Mouse (Mus musculus) stomach, embryonic 14.5 days (tissue): ENCODE data around the gene 1600012H06Rik. TPM values are rescaled to one million over a fixed set of nuclear protein-coding genes. Genes with fewer than 3 reads are reported as not detected.
A peak's percentile ranks its signal among the peaks of the same experiment; 100 is the strongest.
"Not testable (repeated sequence)": the region's sequence is repeated elsewhere in the genome, so short reads cannot be mapped to it uniquely, and the experiment has no call there.

Source experiments
- ATAC-seq: fragments of 200-750 bp; cut with Nextera tagmentation; 2 replicates; pipeline ENCODE4 v1.8.0; 2017; ENCODE audit warnings: low read depth, moderate TSS enrichment; ENCODE audit not compliant: insufficient number of reproducible peaks, insufficient read depth, low FRiP score
- H3K27ac ChIP-seq: fragments of 300-500 bp; sonication (generic); 2 replicates; pipeline ENCODE4 v1.5.1; 2014; ENCODE audit warnings: mild to moderate bottlenecking, low read length, moderate library complexity, mixed read lengths
- H3K27me3 ChIP-seq: fragments of 300-500 bp; sonication (generic); 2 replicates; pipeline ENCODE4 v1.6.1; 2014; ENCODE audit warnings: low read length, control low read depth, mixed read lengths; ENCODE audit not compliant: control insufficient read depth, insufficient read depth
- H3K36me3 ChIP-seq: fragments of 300-500 bp; sonication (generic); 2 replicates; pipeline ENCODE4 v1.6.1; 2014; ENCODE audit warnings: mild to moderate bottlenecking, control low read depth, low read length, moderate library complexity, mixed read lengths; ENCODE audit not compliant: control insufficient read depth, insufficient read depth
- H3K4me1 ChIP-seq: fragments of 300-500 bp; sonication (generic); 2 replicates; pipeline ENCODE4 v1.6.1; 2014; ENCODE audit warnings: low read length, control low read depth, mixed read lengths; ENCODE audit not compliant: control insufficient read depth, insufficient read depth
- H3K4me2 ChIP-seq: fragments of 300-500 bp; sonication (generic); replicated peaks from 2 replicates; pipeline ENCODE4 v1.6.1; 2014; ENCODE audit warnings: low read depth, low read length, control low read depth
- H3K4me3 ChIP-seq: fragments of 300-500 bp; sonication (generic); 2 replicates; pipeline ENCODE4 v1.5.1; 2014; ENCODE audit warnings: low read depth, low read length, control low read depth
- H3K9ac ChIP-seq: fragments of 300-500 bp; sonication (generic); replicated peaks from 2 replicates; pipeline ENCODE4 v1.6.1; 2014; ENCODE audit warnings: low read depth, mild to moderate bottlenecking, control low read depth, low read length, moderate library complexity, mixed read lengths
- H3K9me3 ChIP-seq: fragments of 300-500 bp; sonication (generic); 2 replicates; pipeline ENCODE4 v1.6.1; 2016; ENCODE audit warnings: low read depth, low read length, control low read depth; ENCODE audit not compliant: control insufficient read depth
- WGBS: fragments of 180-500 bp; shearing (Covaris S2); extraction: QIAGEN DNeasy Blood & Tissue Kit; methylation state at CpG from one replicate; pipeline ENCODE4 v1.1.7; 2014; 5-methylcytosine and 5-hydroxymethylcytosine counted together
- polyA plus RNA-seq: library from polyadenylated mRNA; unstranded; fragments of >200 nt; fragmentation: Nextera tagmentation; extraction: Ambion mirVana; gene quantifications from 2 replicates; pipeline ENCODE4 v1.2.1, GENCODE M21; 2014

Gene 1600012H06Rik
- polyA plus RNA-seq = 35.5 and 40.5 TPM in 2 replicates

DNA sequence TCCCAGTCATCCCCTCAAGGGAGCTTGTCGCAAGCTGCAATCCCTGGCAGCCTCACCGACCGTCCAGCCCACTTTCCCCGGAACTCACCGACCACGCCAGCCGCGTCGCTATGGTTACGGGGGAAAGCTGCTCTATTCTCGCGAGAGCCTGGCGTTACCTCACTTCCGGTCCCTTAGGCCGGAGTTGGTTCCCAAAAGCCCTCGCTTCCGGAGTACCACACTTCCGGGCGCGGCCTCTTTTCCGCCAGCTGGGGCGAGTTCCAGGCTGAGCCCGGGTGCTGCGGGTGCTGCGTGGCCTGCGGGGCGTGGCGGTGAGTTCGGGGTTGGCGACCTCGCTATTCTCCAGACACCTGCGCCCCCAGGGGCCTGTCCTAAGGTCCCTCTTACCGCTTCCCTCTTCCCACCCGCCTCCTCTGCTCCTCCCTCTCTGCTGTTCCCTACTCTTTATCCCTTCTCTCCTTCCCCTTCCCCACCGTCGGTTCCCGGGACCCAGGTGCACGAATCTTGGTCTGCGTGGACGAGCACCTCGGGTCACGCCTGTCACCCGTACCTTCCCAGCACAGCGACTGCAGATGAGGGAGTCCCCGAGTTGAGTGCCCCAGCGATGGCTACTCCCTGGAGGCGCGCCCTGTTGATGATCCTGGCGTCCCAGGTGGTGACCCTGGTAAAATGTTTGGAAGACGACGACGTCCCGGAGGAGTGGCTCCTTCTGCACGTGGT, at the start of gene 1600012H06Rik, which contains the start of gene Wdr27:
1600012H06Rik (plus strand) TSS at position 176 of the 720 bp plus-strand sequence.
Wdr27 (minus strand) TSS at position 150 of the 720 bp plus-strand sequence.
- WGBS = under 1% methylated on average over 54 of the region's 54 CpGs

DNA sequence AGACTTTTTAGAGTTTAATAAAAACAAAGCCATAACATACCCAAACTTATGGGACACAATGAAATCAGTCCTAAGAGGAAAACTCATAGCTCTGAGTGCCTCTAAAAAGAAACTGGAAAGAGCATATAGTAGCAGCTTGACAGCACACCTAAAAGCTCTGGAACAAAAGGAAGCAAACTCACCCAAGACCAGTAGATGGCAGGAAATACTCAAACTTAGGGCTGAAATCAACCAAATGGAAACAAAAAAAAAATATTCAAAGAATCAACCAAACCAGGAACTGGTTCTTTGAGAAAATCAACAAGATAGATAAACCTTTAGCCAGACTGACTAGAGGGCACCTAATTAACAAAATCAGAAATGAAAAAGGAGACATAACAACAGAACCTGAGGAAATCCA, 47.9 kb upstream of the 1600012H06Rik start:
- not testable (repeated sequence) for H3K4me1 ChIP-seq, H3K36me3 ChIP-seq, H3K9me3 ChIP-seq, H3K27me3 ChIP-seq, ATAC-seq, H3K4me2 ChIP-seq, H3K4me3 ChIP-seq, H3K9ac ChIP-seq, H3K27ac ChIP-seq

More for the DNA sequence above, at the start of gene 1600012H06Rik, which contains the start of gene Wdr27:
- Histone ChIP-seq H3K9me3 (no peaks in the 10 kb centered on the region), H3K27me3 (no peaks in the 10 kb centered on the region), H3K4me1 (peaks cover 16% of the 10 kb centered on the region), H3K36me3 (peaks cover 18% of the 10 kb centered on the region), H3K4me2 (peak within 1 kb of the TSS; percentile 94), H3K4me3 (peak within 1 kb of the TSS; percentile 86), H3K27ac (peak within 1 kb of the TSS; percentile 45; the same call in 1 of the 2 replicates), H3K9ac (peak within 1 kb of the TSS; percentile 81)
- peak; percentile 99 for ATAC-seq

DNA sequence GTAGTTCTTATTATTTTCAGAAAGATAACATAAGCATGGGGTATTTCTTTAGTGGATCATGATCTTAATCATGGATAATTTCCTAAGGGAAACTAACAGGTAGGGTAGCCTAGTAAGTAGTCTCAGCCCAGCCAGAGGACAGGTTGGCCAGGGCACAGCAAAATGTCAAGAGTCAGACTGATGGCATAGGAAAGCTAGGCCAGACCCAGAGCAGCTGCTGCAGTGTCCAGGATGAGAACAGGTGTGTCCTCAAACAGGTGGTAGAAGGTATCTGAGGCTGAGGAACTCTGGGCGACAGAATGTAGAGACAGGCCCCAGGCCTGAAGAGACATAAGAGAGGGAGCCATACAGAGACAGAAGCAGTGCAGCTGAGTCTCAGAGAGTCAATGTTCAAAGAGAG, 44.0 kb upstream of the 1600012H06Rik start:
- no peaks in the 10 kb centered on the region for H3K9me3 ChIP-seq
- H3K4me2 ChIP-seq = no peak overlapping the region
- H3K36me3 ChIP-seq = no peaks in the 10 kb centered on the region
- H3K9ac ChIP-seq = no peak overlapping the region
- 75% methylated on average over 1 of the region's 1 CpGs for WGBS
- H3K27me3 ChIP-seq = no peaks in the 10 kb centered on the region
- no peak for ATAC-seq
- no peak overlapping the region for H3K4me3 ChIP-seq
- H3K27ac ChIP-seq = no peak overlapping the region
- H3K4me1 ChIP-seq = no peaks in the 10 kb centered on the region

DNA sequence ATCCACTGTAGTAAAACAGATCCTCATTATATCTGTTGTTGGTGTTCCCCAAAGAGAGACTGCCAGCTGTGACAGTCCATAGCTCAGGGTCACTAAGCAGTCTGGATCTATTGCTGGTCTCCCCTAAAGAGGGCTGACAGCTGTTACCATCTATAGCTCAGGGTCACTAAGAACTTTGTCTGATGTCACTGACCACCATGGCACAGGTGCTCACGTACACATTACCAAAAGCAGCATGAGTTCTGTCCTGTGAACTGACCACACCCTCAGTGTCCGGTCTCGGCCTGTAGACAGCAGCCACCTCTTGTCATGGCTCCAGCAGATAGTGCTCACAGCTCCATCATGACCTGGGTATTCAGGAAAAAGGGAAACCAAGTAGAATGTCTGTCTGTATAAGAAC, 39.8 kb upstream of the 1600012H06Rik start:
- Histone ChIP-seq H3K9ac (no peak overlapping the region), H3K9me3 (no peaks in the 10 kb centered on the region), H3K4me1 (no peaks in the 10 kb centered on the region), H3K27me3 (no peaks in the 10 kb centered on the region), H3K27ac (no peak overlapping the region), H3K4me2 (no peak overlapping the region), H3K4me3 (no peak overlapping the region), H3K36me3 (no peaks in the 10 kb centered on the region)
- WGBS = 90% methylated on average over 3 of the region's 3 CpGs
- ATAC-seq = no peak

DNA sequence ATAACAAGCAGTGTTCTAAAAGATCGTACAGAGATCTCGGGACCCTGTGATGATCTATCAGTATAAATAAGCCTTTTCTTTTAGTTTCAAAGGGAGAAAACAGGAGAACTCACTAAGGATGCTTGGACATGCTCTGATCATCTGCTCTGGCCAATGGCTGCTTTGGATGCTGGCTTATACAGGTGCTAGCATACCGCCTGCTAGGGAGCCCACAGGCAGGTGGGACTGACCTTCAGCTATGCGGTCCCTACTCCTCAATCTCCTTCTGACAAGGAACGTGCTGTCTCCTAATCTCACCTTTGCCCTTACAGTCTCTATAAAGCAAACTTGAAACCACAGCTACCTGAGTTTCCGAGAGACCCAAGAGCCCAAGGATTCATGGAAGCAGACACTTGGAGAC, 38.8 kb upstream of the 1600012H06Rik start:
- Histone ChIP-seq H3K36me3 (no peaks in the 10 kb centered on the region), H3K4me3 (no peak overlapping the region), H3K4me2 (no peak overlapping the region), H3K9me3 (no peaks in the 10 kb centered on the region), H3K27me3 (no peaks in the 10 kb centered on the region), H3K27ac (no peak overlapping the region), H3K9ac (no peak overlapping the region), H3K4me1 (no peaks in the 10 kb centered on the region)
- 80% methylated on average over 6 of the region's 6 CpGs for WGBS
- ATAC-seq = no peak

DNA sequence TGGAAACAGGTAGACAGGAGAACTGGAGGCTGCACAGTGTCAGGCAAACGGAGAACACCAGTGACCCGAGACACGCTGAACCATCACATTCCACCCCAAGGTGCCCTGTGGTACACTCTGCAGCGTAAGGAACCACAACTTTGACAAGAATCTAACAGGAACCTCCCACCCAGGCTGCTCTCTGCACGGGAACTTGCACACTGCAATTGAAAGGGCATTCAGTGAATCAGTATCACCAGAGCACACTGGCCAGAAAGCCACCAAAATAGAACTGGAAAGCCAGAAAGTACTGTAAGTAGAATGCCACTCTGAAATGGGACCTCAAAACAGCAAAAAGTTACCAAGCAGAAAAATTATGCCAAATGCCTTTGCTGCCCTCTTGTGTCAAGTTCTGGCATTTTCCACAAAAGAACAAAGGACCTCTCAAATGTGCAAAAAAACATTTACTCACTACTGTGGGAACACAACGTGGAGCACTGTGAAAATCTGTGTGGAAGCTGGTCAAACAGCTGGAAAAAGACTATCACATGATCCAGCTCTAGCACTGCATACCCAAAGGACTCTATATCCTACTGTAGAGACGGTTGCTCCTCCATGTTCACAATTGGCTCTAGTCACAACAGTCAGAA, 38.2 kb upstream of the 1600012H06Rik start:
- H3K4me2 ChIP-seq = no peak overlapping the region
- ATAC-seq = no peak; the same call in 1 of the 2 replicates
- no peak overlapping the region for H3K27ac ChIP-seq
- no peaks in the 10 kb centered on the region for H3K4me1 ChIP-seq
- no peak overlapping the region for H3K4me3 ChIP-seq
- H3K36me3 ChIP-seq = no peaks in the 10 kb centered on the region
- no peaks in the 10 kb centered on the region for H3K27me3 ChIP-seq
- H3K9me3 ChIP-seq = no peaks in the 10 kb centered on the region
- WGBS = 52% methylated on average over 7 of the region's 7 CpGs
- no peak overlapping the region for H3K9ac ChIP-seq

DNA sequence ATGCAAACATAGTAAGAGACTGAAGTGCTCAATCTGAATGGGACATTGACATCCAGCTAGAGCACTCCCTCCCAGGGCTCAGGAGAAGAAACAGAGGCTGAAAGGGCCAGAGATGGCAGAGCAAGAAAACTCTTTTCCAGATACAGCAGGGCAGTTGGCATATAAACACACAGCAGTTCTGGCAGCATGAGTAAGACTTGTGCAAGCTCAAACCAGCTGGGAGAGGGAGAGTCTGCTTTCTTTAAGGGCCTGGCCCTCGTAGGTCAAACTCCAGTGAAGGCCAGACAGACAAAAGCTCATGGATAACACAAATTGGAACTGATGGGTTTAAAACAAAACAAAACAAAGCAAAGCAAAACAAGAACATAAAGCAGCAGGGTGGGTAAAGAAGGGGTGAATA, 36.4 kb upstream of the 1600012H06Rik start:
- no peak overlapping the region for H3K27ac ChIP-seq
- H3K36me3 ChIP-seq = no peaks in the 10 kb centered on the region
- H3K4me1 ChIP-seq = no peaks in the 10 kb centered on the region
- WGBS = 42% methylated on average over 1 of the region's 1 CpGs
- ATAC-seq = no peak
- H3K4me2 ChIP-seq = no peak overlapping the region
- no peaks in the 10 kb centered on the region for H3K9me3 ChIP-seq
- no peak overlapping the region for H3K4me3 ChIP-seq
- H3K9ac ChIP-seq = no peak overlapping the region
- H3K27me3 ChIP-seq = no peaks in the 10 kb centered on the region

DNA sequence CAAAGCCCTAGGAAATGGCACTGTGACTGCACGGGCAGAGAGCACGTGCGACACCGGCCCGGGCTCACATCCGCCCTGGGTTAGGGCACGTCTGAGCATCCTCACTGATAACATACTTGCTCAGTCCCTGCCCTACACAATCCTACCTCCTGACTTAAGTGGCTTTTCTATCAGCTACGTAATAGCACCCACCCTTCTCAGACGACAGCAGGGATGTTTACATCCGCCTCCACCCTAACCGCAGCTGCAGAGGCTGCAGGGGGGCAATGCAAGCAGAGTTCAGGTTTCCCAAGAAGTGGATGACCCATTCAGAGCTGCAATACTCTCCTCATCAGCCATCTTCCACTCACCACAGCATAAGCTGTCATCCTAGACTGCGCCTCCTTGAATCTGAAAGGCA, 35.8 kb upstream of the 1600012H06Rik start:
- WGBS = 59% methylated on average over 12 of the region's 12 CpGs
- H3K27me3 ChIP-seq = no peaks in the 10 kb centered on the region
- ATAC-seq = no peak
- no peak overlapping the region for H3K4me2 ChIP-seq
- H3K9ac ChIP-seq = no peak overlapping the region
- no peaks in the 10 kb centered on the region for H3K9me3 ChIP-seq
- no peak overlapping the region for H3K4me3 ChIP-seq
- no peaks in the 10 kb centered on the region for H3K4me1 ChIP-seq
- H3K36me3 ChIP-seq = no peaks in the 10 kb centered on the region
- H3K27ac ChIP-seq = no peak overlapping the region
